Mouse (Mus musculus) kidney, postnatal 0 days (tissue): ENCODE data around the gene Cbfa2t3. TPM values are rescaled to one million over a fixed set of nuclear protein-coding genes. Genes with fewer than 3 reads are reported as not detected.

Source experiments
- ATAC-seq: fragments of 200-750 bp; cut with Nextera tagmentation; replicated peaks from 2 replicates; pipeline ENCODE4 v1.8.0; 2017; ENCODE audit warnings: low read depth, moderate number of reproducible peaks, moderate TSS enrichment, moderate library complexity; ENCODE audit not compliant: low FRiP score
- DNase-seq: peaks from one replicate; pipeline ENCODE4 v3.0.0-alpha.2; 2016; ENCODE audit warnings: low spot score
- H3K27ac ChIP-seq: fragments of 300-500 bp; sonication (generic); 2 replicates; pipeline ENCODE4 v1.5.1; 2014; ENCODE audit warnings: mild to moderate bottlenecking
- H3K27me3 ChIP-seq: fragments of 300-500 bp; sonication (generic); 2 replicates; pipeline ENCODE4 v1.6.1; 2014; ENCODE audit warnings: low read length, mixed read lengths; ENCODE audit not compliant: insufficient read depth
- H3K36me3 ChIP-seq: fragments of 300-500 bp; sonication (generic); 2 replicates; pipeline ENCODE4 v1.6.1; 2014; ENCODE audit warnings: low read length, mixed read lengths; ENCODE audit not compliant: insufficient read depth
- H3K4me1 ChIP-seq: fragments of 300-500 bp; sonication (generic); replicated peaks from 2 replicates; pipeline ENCODE4 v1.6.1; 2014; ENCODE audit warnings: antibody characterized with exemption, low read length, mixed read lengths; ENCODE audit not compliant: insufficient read depth
- H3K4me2 ChIP-seq: fragments of 300-500 bp; sonication (generic); 2 replicates; pipeline ENCODE4 v1.6.1; 2014; ENCODE audit warnings: mild to moderate bottlenecking, low read length, moderate library complexity, mixed read lengths
- H3K4me3 ChIP-seq: fragments of 300-500 bp; sonication (generic); replicated peaks from 2 replicates; pipeline ENCODE4 v1.5.1; 2014; ENCODE audit warnings: low read depth, low read length
- H3K9ac ChIP-seq: fragments of 300-500 bp; sonication (generic); 2 replicates; pipeline ENCODE4 v1.6.1; 2014; ENCODE audit warnings: low read depth, low read length
- H3K9me3 ChIP-seq: fragments of 300-500 bp; sonication (generic); replicated peaks from 2 replicates; pipeline ENCODE4 v1.6.1; 2016; ENCODE audit warnings: low read length, inconsistent platforms, mixed read lengths
- CTCF ChIP-seq: IDR thresholded peaks from 2 replicates; pipeline ENCODE4 v1.5.1; 2016; ENCODE audit warnings: antibody characterized with exemption, low read depth, mild to moderate bottlenecking, moderate library complexity
- WGBS: fragments of 180-500 bp; shearing (Covaris S2); extraction: QIAGEN DNeasy Blood & Tissue Kit; methylation state at CpG from one replicate; pipeline ENCODE4 v1.1.7; 2014; 5-methylcytosine and 5-hydroxymethylcytosine counted together
- polyA plus RNA-seq: library from polyadenylated mRNA; unstranded; fragments of >200 nt; fragmentation: Nextera tagmentation; extraction: Ambion mirVana; gene quantifications from 2 replicates; pipeline ENCODE4 v1.2.1, GENCODE M21; 2015

Gene Cbfa2t3
- polyA plus RNA-seq, 1 experiment from 2014 or later: 3.6 TPM

DNA sequence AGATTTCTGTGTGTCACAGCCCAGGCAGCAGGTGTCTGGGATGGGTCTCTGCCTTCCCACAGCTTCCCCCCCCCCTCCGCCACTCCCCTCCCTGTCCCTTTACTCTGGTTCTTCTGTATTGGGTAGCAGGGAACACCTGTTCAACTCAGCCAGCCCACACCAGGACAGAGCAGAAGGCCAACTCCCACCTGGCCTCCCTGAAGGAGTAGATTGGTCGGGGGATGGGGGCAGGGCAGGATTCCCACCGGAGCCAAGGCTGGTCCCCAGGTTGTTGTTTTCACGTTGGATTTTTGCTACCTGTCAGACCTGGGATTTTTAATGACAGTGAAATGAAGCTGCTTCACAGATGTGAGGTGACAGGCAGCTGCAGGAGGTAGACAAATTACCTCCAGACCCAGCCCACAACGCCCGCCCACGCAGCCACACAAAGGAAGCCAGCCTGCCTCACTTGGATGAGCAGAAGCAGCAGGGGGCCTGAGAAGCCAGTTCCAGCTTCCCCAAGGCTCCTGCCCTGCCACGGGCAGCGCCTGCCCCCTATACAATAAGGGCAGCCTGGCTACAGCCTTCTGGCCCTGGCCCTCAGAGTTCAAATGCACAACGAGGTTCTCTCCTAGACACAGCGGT is 40.3 kb upstream of the Cbfa2t3 start:
- Histone ChIP-seq H3K4me2 (no peak overlapping the region), H3K9ac (no peak overlapping the region)

DNA sequence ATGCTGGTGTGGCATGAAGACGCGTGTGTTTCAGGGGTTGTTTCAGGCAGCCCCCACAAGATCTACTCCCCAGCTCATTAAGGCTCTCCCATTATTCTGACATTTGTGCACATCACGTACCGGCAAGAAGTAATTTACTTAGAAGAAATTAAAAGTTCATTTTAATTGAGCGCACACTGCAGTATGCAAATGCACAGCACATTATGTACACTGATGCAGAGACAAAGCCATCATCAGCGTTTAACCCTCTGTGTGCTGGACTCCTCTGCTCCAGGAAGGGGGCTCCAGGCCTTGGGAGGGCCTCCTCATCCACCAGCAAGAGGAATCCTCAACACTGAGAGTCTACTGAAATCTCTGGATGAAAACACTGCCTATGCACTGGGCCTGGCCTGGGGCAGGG is 39.0 kb upstream of the Cbfa2t3 start:
- no peak for ATAC-seq
- H3K9me3 ChIP-seq: no peaks in the 10 kb centered on the region
- H3K4me2 ChIP-seq: no peak overlapping the region
- 84% methylated on average over 6 of the region's 6 CpGs for WGBS
- no peak for DNase-seq
- H3K4me1 ChIP-seq: no peaks in the 10 kb centered on the region
- no peaks in the 10 kb centered on the region for H3K36me3 ChIP-seq
- no peak overlapping the region for H3K9ac ChIP-seq
- TF ChIP-seq CTCF: no peak
- H3K4me3 ChIP-seq: no peak overlapping the region
- no peak overlapping the region for H3K27ac ChIP-seq
- no peaks in the 10 kb centered on the region for H3K27me3 ChIP-seq

More for the DNA sequence above, 40.3 kb upstream of the Cbfa2t3 start:
- no peaks in the 10 kb centered on the region for H3K9me3 ChIP-seq
- WGBS: 10% methylated on average over 11 of the region's 11 CpGs
- H3K27me3 ChIP-seq: no peaks in the 10 kb centered on the region
- no peak for TF ChIP-seq CTCF
- no peak overlapping the region for H3K4me3 ChIP-seq
- ATAC-seq (peak; percentile 75), DNase-seq (peak; percentile 44)
- H3K4me1 ChIP-seq: no peaks in the 10 kb centered on the region
- H3K36me3 ChIP-seq: no peaks in the 10 kb centered on the region
- no peak overlapping the region for H3K27ac ChIP-seq

DNA sequence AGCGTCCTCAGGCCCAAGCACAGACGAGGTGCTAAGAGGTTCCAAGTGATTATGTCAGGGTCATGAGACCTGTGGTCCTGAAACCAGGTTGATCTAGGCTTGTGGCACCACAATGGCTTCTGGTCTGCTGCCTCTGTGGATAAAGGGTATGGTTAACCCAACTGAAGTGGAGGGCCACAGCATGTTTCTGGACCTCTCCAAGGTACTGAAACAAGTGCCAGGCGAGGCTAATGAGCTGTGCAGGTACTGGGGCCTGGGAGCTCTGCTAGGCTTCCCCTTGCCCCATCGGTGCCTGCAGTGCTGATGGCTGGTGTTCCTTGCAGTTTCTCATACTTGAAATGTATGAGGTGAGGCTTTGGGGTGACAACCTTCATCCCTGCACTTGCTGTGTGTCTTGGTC is 38.2 kb upstream of the Cbfa2t3 start:
- Histone ChIP-seq H3K4me1 (no peaks in the 10 kb centered on the region), H3K4me2 (no peak overlapping the region), H3K9me3 (no peaks in the 10 kb centered on the region), H3K36me3 (no peaks in the 10 kb centered on the region), H3K4me3 (no peak overlapping the region), H3K27ac (no peak overlapping the region), H3K27me3 (no peaks in the 10 kb centered on the region), H3K9ac (no peak overlapping the region)
- no peak for ATAC-seq
- peak; percentile 42 for DNase-seq
- TF ChIP-seq CTCF: no peak
- WGBS: 42% methylated on average over 4 of the region's 4 CpGs

DNA sequence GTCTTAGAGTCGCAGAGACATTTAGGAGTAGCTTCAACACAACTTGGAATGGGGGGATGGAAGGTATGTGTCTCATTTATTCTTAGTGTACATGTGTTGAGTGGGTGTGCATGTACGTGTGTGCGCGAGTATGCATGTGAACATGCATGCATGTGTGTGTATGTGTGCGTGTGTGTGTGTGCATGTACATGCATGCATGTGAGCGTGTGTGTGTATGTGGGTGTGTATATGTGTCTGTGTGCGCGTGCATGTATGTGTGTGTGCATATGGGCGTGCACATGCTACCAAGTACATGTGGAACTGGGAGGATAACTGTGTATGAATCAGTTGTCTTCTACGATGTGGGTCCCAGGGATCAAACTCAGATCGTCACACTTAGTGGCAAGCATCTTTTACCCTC is 37.7 kb upstream of the Cbfa2t3 start:
- DNase-seq (no peak), ATAC-seq (no peak)
- Histone ChIP-seq H3K27me3 (no peaks in the 10 kb centered on the region), H3K27ac (no peak overlapping the region), H3K4me3 (no peak overlapping the region), H3K4me1 (no peaks in the 10 kb centered on the region), H3K9me3 (no peaks in the 10 kb centered on the region), H3K4me2 (no peak overlapping the region), H3K9ac (no peak overlapping the region), H3K36me3 (no peaks in the 10 kb centered on the region)
- 93% methylated on average over 11 of the region's 11 CpGs for WGBS
- no peak for TF ChIP-seq CTCF

DNA sequence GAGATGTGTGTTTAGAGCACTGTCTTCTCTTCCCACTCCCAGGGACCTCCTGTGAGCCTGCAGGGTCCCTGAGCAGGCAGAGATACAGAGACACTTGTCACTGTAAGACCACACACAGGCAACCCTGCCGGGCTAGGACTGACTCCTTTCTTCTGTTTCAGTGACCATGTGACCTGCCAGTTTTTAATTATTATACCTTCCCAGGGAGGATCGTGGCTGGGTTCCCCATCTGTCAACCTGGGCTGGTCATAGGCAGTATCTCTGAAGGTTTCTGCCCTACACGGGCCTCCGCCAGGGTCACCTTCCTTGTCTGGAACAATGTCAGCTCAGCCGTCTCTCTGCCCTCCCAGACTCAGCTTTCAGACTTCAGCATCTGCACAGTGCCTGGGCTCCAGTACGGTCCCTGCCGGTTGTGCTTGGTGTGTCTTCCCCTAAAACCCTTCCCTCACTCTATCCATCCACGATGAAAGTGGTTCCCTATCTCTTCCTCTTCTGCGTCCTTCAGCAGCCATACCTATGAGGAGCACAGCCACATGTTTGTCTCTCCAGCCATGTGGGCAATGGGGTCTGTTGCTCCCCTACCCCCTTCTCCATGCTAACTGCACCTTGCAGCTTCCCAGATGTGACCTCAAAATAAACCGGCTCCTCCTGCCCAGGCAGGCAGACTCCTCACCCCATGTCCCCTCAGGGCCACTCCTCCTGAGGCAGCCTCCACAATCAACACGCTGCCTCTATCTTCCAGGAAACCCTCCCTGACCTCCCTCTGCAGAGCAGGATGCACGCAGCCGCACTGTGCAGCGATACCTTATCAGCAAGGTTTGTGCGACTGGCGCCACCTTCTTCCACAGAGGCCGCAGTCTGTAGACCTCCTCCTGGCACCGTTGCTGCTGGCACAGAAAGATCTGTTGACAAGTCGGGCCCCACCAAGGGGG is 36.9 kb upstream of the Cbfa2t3 start:
- no peaks in the 10 kb centered on the region for H3K27me3 ChIP-seq
- DNase-seq (no peak), ATAC-seq (no peak)
- no peaks in the 10 kb centered on the region for H3K9me3 ChIP-seq
- no peak overlapping the region for H3K9ac ChIP-seq
- WGBS: 50% methylated on average over 19 of the region's 19 CpGs
- H3K36me3 ChIP-seq: no peaks in the 10 kb centered on the region
- H3K4me3 ChIP-seq: no peak overlapping the region
- H3K4me2 ChIP-seq: no peak overlapping the region
- H3K27ac ChIP-seq: no peak overlapping the region
- TF ChIP-seq CTCF: no peak
- no peaks in the 10 kb centered on the region for H3K4me1 ChIP-seq

DNA sequence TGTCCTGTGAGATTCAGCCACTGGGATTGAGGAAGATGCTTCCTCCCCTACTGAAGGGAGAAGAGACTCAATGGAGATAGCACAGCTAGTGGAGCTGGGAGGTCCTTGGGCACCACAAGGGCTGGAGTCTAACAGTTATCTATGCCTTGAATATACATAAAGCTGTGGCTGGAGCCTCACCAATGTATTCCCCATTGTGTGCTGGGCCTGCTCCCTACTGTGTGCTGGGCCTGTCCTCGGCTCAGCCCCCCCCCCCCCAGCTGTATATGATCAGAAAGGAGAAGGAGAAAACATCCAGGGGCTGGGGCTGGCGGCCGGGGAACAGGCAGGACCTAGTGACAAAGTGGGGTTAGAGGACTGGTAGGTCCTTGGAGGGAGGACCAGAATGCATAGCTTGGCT is 36.2 kb upstream of the Cbfa2t3 start:
- ATAC-seq (no peak), DNase-seq (no peak)
- Histone ChIP-seq H3K4me2 (no peak overlapping the region), H3K4me1 (no peaks in the 10 kb centered on the region), H3K27me3 (no peaks in the 10 kb centered on the region), H3K4me3 (no peak overlapping the region), H3K9ac (no peak overlapping the region), H3K27ac (no peak overlapping the region), H3K9me3 (no peaks in the 10 kb centered on the region), H3K36me3 (no peaks in the 10 kb centered on the region)
- WGBS: 61% methylated on average over 3 of the region's 3 CpGs
- TF ChIP-seq CTCF: no peak
